Mouse (Mus musculus) erythroblast, embryonic 14.5 days (primary cell): Measurements from ENCODE around the gene Olfr12. TPM values are rescaled to one million over a fixed set of nuclear protein-coding genes. Genes with fewer than 3 reads are reported as not detected.

Experiments
- H3K27me3 ChIP-seq: 2 replicates; pipeline ENCODE4 v1.6.1; 2012; ENCODE audit warnings: inconsistent platforms; ENCODE audit not compliant: control insufficient read depth
- H3K36me3 ChIP-seq: 2 replicates; pipeline ENCODE4 v1.6.1; 2012; ENCODE audit warnings: mild to moderate bottlenecking, inconsistent platforms; ENCODE audit not compliant: control insufficient read depth
- H3K4me1 ChIP-seq: 2 replicates; pipeline ENCODE4 v1.6.1; 2012; ENCODE audit warnings: inconsistent platforms; ENCODE audit not compliant: control insufficient read depth
- H3K4me3 ChIP-seq: replicated peaks from 2 replicates; pipeline ENCODE3; 2012; ENCODE audit warnings: moderate library complexity, mild to moderate bottlenecking, inconsistent platforms
- H3K9me3 ChIP-seq: 2 replicates; pipeline ENCODE4 v1.6.1; 2012; ENCODE audit warnings: low read length, inconsistent platforms, mixed read lengths; ENCODE audit not compliant: control insufficient read depth
- GATA1 ChIP-seq: IDR thresholded peaks from 2 replicates; pipeline ENCODE4 v1.6.1; 2012; ENCODE audit warnings: low read length, inconsistent platforms, mixed read lengths
- TAL1 ChIP-seq: IDR thresholded peaks from 3 replicates; pipeline ENCODE4 v1.6.1; 2012; ENCODE audit warnings: low read length, inconsistent platforms, mixed read lengths
- polyA plus RNA-seq: library from polyadenylated mRNA; stranded (reverse); fragments of >175 nt; gene quantifications from 2 replicates; pipeline ENCODE4 v1.2.3, GENCODE M21; 2012

Olfr12 gene
- polyA plus RNA-seq, 1 experiment, result not detected

GRCm38 (mm10) chr1:92669430-92669829 lies 51.8 kb downstream of the Olfr12 start:
- no peaks in the 10 kb centered on the region for H3K4me1 ChIP-seq
- H3K4me3 ChIP-seq, result no peak overlapping the region
- no peak for TF ChIP-seq TAL1
- TF ChIP-seq GATA1, result no peak
- H3K9me3 ChIP-seq, result no peaks in the 10 kb centered on the region
- H3K36me3 ChIP-seq, result no peaks in the 10 kb centered on the region
- no peaks in the 10 kb centered on the region for H3K27me3 ChIP-seq

- H3K4me1 ChIP-seq, result no peaks in the 10 kb centered on the region
- H3K36me3 ChIP-seq, result no peaks in the 10 kb centered on the region
- no peak overlapping the region for H3K4me3 ChIP-seq
- H3K27me3 ChIP-seq, result no peaks in the 10 kb centered on the region
- H3K9me3 ChIP-seq, result no peaks in the 10 kb centered on the region
- no peak for TF ChIP-seq TAL1
- TF ChIP-seq GATA1, result no peak
These were observed 53.7 kb downstream of the Olfr12 start for GRCm38 (mm10) chr1:92671326-92671725.

Other genes starting within 250 kb of the Olfr12 start
- 4.0 and 5.5 TPM in 2 replicates for gene Ndufa10, start 143.9 kb upstream of the Olfr12 start, polyA plus RNA-seq
- not detected in 2 replicates for gene Olfr1416, start 132.7 kb upstream of the Olfr12 start, polyA plus RNA-seq
- gene Olfr1415, start 121.7 kb upstream of the Olfr12 start, polyA plus RNA-seq, result not detected in 2 replicates
- gene Olfr1414, start 99.1 kb upstream of the Olfr12 start, polyA plus RNA-seq, result not detected in 2 replicates
- not detected in 2 replicates for gene Olfr1413, start 46.5 kb upstream of the Olfr12 start, polyA plus RNA-seq
- not detected in 2 replicates for gene Olfr1412, start 32.0 kb upstream of the Olfr12 start, polyA plus RNA-seq
- not detected in 2 replicates for gene Olfr1411, start 23.4 kb upstream of the Olfr12 start, polyA plus RNA-seq
- gene Olfr1410, start 12.0 kb upstream of the Olfr12 start, polyA plus RNA-seq, result 0.01 TPM in 1 of 2 replicates, not detected in the other
- gene Cops9, start 24.2 kb downstream of the Olfr12 start, polyA plus RNA-seq, result 5.1 and 9.4 TPM in 2 replicates
- 0.07 TPM in 1 of 2 replicates, not detected in the other for gene Otos, start 31.1 kb downstream of the Olfr12 start, polyA plus RNA-seq
- gene Gpc1, start 213.9 kb downstream of the Olfr12 start, polyA plus RNA-seq, result 0.02 and 0.07 TPM in 2 replicates